Mouse (Mus musculus): Measurements from ENCODE around the gene Dcx. TPM values are rescaled to one million over a fixed set of nuclear protein-coding genes. Genes with fewer than 3 reads are reported as not detected.

Gene Dcx
- not detected in 2 replicates for polyA plus RNA-seq (2012)

DNA sequence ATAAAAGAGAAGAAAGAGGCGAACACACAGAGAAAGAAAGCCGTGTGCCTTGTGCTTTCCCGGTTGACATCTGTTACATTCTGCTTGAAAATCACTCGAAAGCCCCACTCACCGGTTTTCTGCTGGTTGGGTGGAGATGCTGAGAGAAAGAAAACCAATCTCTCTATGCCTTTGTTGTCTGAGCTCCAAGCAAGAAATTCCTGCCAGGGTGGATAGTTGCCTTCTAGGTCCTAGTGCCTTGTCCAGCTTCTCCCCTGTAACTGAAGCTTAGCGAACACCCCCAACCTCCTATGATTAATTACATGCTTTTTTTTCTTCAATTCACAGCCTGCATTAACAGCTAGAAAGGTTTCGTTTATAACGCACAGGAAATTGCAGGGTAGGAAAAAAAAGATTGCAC, at the start of gene Dcx:
Gene Dcx (minus strand): TSS at position 354 of the 400 bp plus-strand sequence.

DNA sequence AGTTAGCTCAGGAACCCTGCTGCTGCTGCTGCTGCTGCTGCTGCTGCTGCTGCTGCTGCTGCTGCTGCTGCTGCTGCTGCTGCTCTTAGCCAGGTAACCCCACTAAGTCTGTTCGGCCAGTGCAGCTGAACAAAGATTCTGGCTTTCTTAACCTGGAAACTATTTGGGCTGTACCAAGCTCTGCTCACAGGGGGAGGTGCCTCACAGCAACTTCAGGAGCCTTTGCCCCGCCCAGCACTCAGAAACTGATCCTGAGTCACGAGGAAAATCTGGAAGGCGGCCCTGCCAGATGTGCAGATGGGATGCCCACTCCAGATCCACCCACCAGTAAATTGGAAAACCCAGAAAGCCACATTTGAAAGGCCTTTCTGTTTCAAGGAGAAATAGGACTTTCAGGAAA, 105.9 kb downstream of the Dcx start, which contains the start of gene Capn6:
Gene Capn6 (minus strand): TSS at position 203 of the 400 bp plus-strand sequence.

Other genes starting within 250 kb of the Dcx start
- not detected in 2 replicates for gene Capn6, start 105.9 kb downstream of the Dcx start, polyA plus RNA-seq (2012)
- gene A730046J19Rik, start 220.4 kb upstream of the Dcx start, polyA plus RNA-seq (2012) = 0.03 TPM in 1 of 2 replicates, not detected in the other

All from megakaryocyte-erythroid progenitor cell, adult 5 weeks (primary cell).